8 mouse cellular contexts compared by ENCODE assay signal in the genomic region with DNA sequence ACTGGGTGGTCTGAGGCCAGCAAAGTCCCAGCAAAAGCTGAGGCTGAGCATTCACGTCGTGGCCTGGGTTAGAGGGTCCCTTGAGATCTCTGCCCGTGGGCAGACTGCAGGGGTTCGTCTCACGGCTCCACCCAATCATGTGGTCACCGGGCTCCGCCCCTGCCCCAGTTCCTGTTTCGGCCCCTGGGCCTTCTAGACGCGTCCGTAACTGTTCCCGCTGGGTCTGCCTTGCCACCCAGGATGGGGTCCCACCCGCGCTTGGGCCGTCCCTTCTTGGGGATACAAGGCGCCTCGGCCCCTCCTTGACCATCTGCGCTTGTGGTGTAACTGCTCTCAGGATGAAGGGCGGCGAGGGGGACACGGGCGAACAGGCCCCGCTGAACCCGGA. TPM values are rescaled to one million over a fixed set of nuclear protein-coding genes. Genes with fewer than 3 reads are reported as not detected.
DNase-seq lines count a peak whose midpoint lies in the region; ATAC-seq and TF ChIP-seq lines count a peak whose summit lies in the region.

Orai3 (plus strand) TSS at position 165 of the 388 bp plus-strand sequence.

- H3K9me3 ChIP-seq in forebrain, embryonic 12.5 days, result no peaks in the 10 kb centered on the region
- H3K9me3 ChIP-seq in heart, embryonic 16.5 days (replicated peaks; ENCODE audit: control insufficient read depth, low read length), result no peaks in the 10 kb centered on the region
- H3K9me3 ChIP-seq in liver, postnatal 0 days (ENCODE audit: low read length), result no peaks in the 10 kb centered on the region
- H3K9me3 ChIP-seq in neural tube, embryonic 13.5 days, result no peaks in the 10 kb centered on the region

- H3K36me3 ChIP-seq in forebrain, embryonic 12.5 days (replicated peaks), result peaks cover 38% of the 10 kb centered on the region
- H3K36me3 ChIP-seq in heart, embryonic 16.5 days (ENCODE audit: control insufficient read depth, insufficient read depth), result peaks cover 12% of the 10 kb centered on the region
- no peaks in the 10 kb centered on the region for H3K36me3 ChIP-seq in liver, postnatal 0 days (replicated peaks; ENCODE audit: insufficient read depth, low read length)
- peaks cover 41% of the 10 kb centered on the region for H3K36me3 ChIP-seq in neural tube, embryonic 13.5 days

- no peak for TF ChIP-seq CTCF in liver, postnatal 0 days (IDR thresholded peaks at IDR 0.05; ENCODE audit: low read depth)

- peak within 1 kb of the TSS; percentile 69 for H3K9ac ChIP-seq in forebrain, embryonic 12.5 days
- H3K9ac ChIP-seq in heart, embryonic 16.5 days (ENCODE audit: low read length), result peak within 1 kb of the TSS; percentile 85
- H3K9ac ChIP-seq in liver, postnatal 0 days (replicated peaks), result peak within 1 kb of the TSS; percentile 88
- peak within 1 kb of the TSS; percentile 80 for H3K9ac ChIP-seq in neural tube, embryonic 13.5 days

- DNase-seq in c-Kit-positive CD71-negative TER-119-negative erythroid progenitor cells, embryonic 14.5 days (ENCODE audit: low read depth), result peak; percentile 73
- peak; percentile 92 to 95 for DNase-seq in kidney, postnatal 36 days
- DNase-seq in liver, postnatal 0 days, result peak; percentile 87
- DNase-seq in testis, postnatal 10 days (ENCODE audit: low spot score), result peak; percentile 89

- peak within 1 kb of the TSS; percentile 90 for H3K4me2 ChIP-seq in forebrain, embryonic 12.5 days
- peak within 1 kb of the TSS; percentile 85 for H3K4me2 ChIP-seq in heart, embryonic 16.5 days (ENCODE audit: low read depth, low read length)
- peak within 1 kb of the TSS; percentile 79 for H3K4me2 ChIP-seq in liver, postnatal 0 days (ENCODE audit: low read depth, low read length)
- H3K4me2 ChIP-seq in neural tube, embryonic 13.5 days, result peak within 1 kb of the TSS; percentile 74

- H3K4me1 ChIP-seq in forebrain, embryonic 12.5 days, result peaks cover 30% of the 10 kb centered on the region
- peaks cover 6% of the 10 kb centered on the region; the same call in 1 of the 2 replicates for H3K4me1 ChIP-seq in heart, embryonic 16.5 days (ENCODE audit: control insufficient read depth, insufficient read depth, low read length)
- peaks cover 37% of the 10 kb centered on the region for H3K4me1 ChIP-seq in liver, postnatal 0 days (ENCODE audit: insufficient read depth)
- peaks cover 31% of the 10 kb centered on the region for H3K4me1 ChIP-seq in neural tube, embryonic 13.5 days (replicated peaks)

- peak within 1 kb of the TSS; percentile 50 for H3K4me3 ChIP-seq in forebrain, embryonic 12.5 days (replicated peaks)
- peak within 1 kb of the TSS; percentile 69 for H3K4me3 ChIP-seq in heart, embryonic 16.5 days (ENCODE audit: low read length)
- peak within 1 kb of the TSS; percentile 74 for H3K4me3 ChIP-seq in liver, postnatal 0 days (ENCODE audit: low read depth, low read length)
- H3K4me3 ChIP-seq in neural tube, embryonic 13.5 days, result peak within 1 kb of the TSS; percentile 48

- ATAC-seq in CD4-positive, CD25-positive, alpha-beta regulatory T cell, adult 4 months, result peak; percentile 44
- ATAC-seq in forebrain, embryonic 12.5 days (ENCODE audit: low FRiP score), result peak; percentile 55
- ATAC-seq in heart, embryonic 16.5 days (replicated peaks; ENCODE audit: extremely low read depth, insufficient read depth, low FRiP score), result peak; percentile 74
- peak; percentile 48 for ATAC-seq in liver, postnatal 0 days
- peak; percentile 67 for ATAC-seq in neural tube, embryonic 13.5 days (ENCODE audit: low read depth)

- WGBS in forebrain, embryonic 12.5 days, result 0% methylated on average over 24 of the region's 24 CpGs
- under 1% methylated on average over 24 of the region's 24 CpGs for WGBS in heart, embryonic 16.5 days
- WGBS in liver, postnatal 0 days (ENCODE audit: insufficient replicate concordance), result 0% methylated on average over 19 of the region's 24 CpGs
- under 1% methylated on average over 24 of the region's 24 CpGs for WGBS in neural tube, embryonic 13.5 days

- no peaks in the 10 kb centered on the region for H3K27me3 ChIP-seq in forebrain, embryonic 12.5 days
- no peaks in the 10 kb centered on the region for H3K27me3 ChIP-seq in heart, embryonic 16.5 days (ENCODE audit: control insufficient read depth, insufficient read depth, low read length)
- no peaks in the 10 kb centered on the region for H3K27me3 ChIP-seq in liver, postnatal 0 days (ENCODE audit: insufficient read depth, low read length)
- H3K27me3 ChIP-seq in neural tube, embryonic 13.5 days, result no peaks in the 10 kb centered on the region

- H3K27ac ChIP-seq in forebrain, embryonic 12.5 days, result peak within 1 kb of the TSS; percentile 80
- peak within 1 kb of the TSS; percentile 84 for H3K27ac ChIP-seq in heart, embryonic 16.5 days (ENCODE audit: low read length)
- H3K27ac ChIP-seq in liver, postnatal 0 days (ENCODE audit: low read depth), result peak within 1 kb of the TSS; percentile 95
- H3K27ac ChIP-seq in neural tube, embryonic 13.5 days (replicated peaks), result peak within 1 kb of the TSS; percentile 74

- 0 out of 2 replicates have a peak, but pooled peaks have one; percentile 16 for TF ChIP-seq EP300 in liver, postnatal 0 days (IDR thresholded peaks at IDR 0.05; ENCODE audit: low read depth)

RNA-seq across cellular contexts. Expression of gene Orai3, which starts in this region (rescaled TPM):
- polyA plus RNA-seq in CD4-positive, CD25-positive, alpha-beta regulatory T cell, adult 4 months (2017; shearing (Covaris generic)), result 10 to 100 TPM; 12.8 to 15.4 TPM
- 5.7 and 6.0 TPM in 2 replicates for polyA plus RNA-seq in forebrain, embryonic 12.5 days (2016; fragmentation: Nextera tagmentation; extraction: Ambion mirVana)
- 20.3 and 21.4 TPM in 2 replicates for polyA plus RNA-seq in heart, embryonic 16.5 days (2015; fragmentation: Nextera tagmentation; extraction: Ambion mirVana)
- polyA plus RNA-seq in liver, postnatal 0 days (2015; fragmentation: Nextera tagmentation; extraction: Ambion mirVana), result 19.2 and 21.1 TPM in 2 replicates
- 9.7 and 9.9 TPM in 2 replicates for polyA plus RNA-seq in neural tube, embryonic 13.5 days (2015; fragmentation: Nextera tagmentation; extraction: Ambion mirVana)

Comparison
In these comparisons a context has a peak if more than half of its experiments do, and no peak if none do; other contexts are left out.
1. Peak in every context shown above with its lines: DNase-seq, ATAC-seq, H3K4me3 ChIP-seq and H3K27ac ChIP-seq.